Mouse (Mus musculus): ENCODE measurements around the gene Rac3. TPM values are rescaled to one million over a fixed set of nuclear protein-coding genes. Genes with fewer than 3 reads are reported as not detected.

Rac3 gene
- polyA plus RNA-seq (2012; rRNA removed): 7.0 and 10.6 TPM in 2 replicates

GRCm38 (mm10) chr11:120721124-120722066, at the start of gene Rac3:
Rac3 (plus strand) TSS chr11:120721470.

GRCm38 (mm10) chr11:120672687-120673593, 48.3 kb upstream of the Rac3 start, which contains the start of gene Aspscr1:
Aspscr1 (plus strand) TSS chr11:120672973.

GRCm38 (mm10) chr11:120713580-120714518, 7.4 kb upstream of the Rac3 start, which contains the start of the genes Cenpx and Lrrc45:
Cenpx (minus strand) TSS chr11:120713738.
Lrrc45 (plus strand) TSS chr11:120713925.

GRCm38 (mm10) chr11:120727169-120727527, 5.9 kb downstream of the Rac3 start, which contains the start of gene Dcxr:
Dcxr (minus strand) TSS chr11:120727281.

DNA sequence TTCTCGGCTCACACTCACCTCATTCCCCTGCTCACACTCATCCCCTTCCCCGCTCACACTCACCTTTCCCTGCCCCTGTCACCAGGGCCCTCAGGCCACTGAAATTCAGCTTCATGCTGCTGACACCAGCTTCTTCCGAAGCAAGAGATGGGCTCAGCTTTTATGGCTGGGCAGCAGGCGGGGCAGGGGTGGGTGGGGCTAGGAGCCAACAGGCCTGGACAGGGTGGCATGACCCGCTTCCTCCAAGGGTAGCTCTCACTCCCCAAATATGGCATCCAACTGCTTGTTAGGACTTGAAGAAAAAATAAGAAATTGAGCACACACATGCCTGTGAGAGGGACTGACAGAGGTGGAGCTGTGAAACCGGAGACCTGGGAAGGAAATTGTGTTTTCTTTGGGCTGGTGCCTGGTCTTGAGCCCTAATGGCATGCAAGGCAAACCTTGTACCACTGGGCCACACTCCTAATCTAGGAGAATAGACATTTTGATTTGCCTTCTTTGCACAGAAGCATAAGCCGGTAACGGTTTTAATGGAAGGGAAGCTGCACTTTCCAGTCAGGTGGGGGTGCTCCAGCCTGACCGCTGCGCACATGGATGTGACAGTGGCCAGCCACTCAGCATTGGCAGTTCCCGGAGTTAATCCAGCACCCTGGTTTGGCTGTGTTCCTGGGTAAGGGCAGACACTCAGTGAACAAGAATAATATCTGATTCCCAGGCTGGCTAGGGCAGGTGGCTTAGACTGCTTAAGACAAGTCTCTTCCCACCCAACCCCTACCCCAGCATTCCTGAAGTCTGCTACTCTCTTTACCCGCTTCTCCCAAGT, 10.8 kb downstream of the Rac3 start, which contains the start of gene Cbr2:
Gene Cbr2 (minus strand): TSS at position 257 of the 823 bp plus-strand sequence.

GRCm38 (mm10) chr11:120762672-120763041, 41.4 kb downstream of the Rac3 start, which contains the start of gene Hmga1b:
Hmga1b (plus strand) TSS chr11:120762794.

Other genes with a start within 250 kb of the Rac3 start
- 83.7 and 108 TPM in 2 replicates for gene Mrpl12, start 236.9 kb upstream of the Rac3 start, polyA plus RNA-seq (2012; rRNA removed)
- 158 and 235 TPM in 2 replicates for gene Slc25a10, start 229.6 kb upstream of the Rac3 start, polyA plus RNA-seq (2012; rRNA removed)
- gene Gcgr, start 190.8 kb upstream of the Rac3 start, polyA plus RNA-seq (2012; rRNA removed): 0.55 and 0.69 TPM in 2 replicates
- gene Mcrip1, start 171.7 kb upstream of the Rac3 start, polyA plus RNA-seq (2012; rRNA removed): 40.9 and 56.7 TPM in 2 replicates
- gene Ppp1r27, start 170.3 kb upstream of the Rac3 start, polyA plus RNA-seq (2012; rRNA removed): 1.6 and 1.8 TPM in 2 replicates
- gene P4hb, start 148.2 kb upstream of the Rac3 start, polyA plus RNA-seq (2012; rRNA removed): 153 and 166 TPM in 2 replicates
- gene Arhgdia, start 139.8 kb upstream of the Rac3 start, polyA plus RNA-seq (2012; rRNA removed): 426 and 509 TPM in 2 replicates
- 5.8 and 8.6 TPM in 2 replicates for gene Alyref, start 123.1 kb upstream of the Rac3 start, polyA plus RNA-seq (2012; rRNA removed)
- 72.4 and 94.8 TPM in 2 replicates for gene Anapc11, start 123.0 kb upstream of the Rac3 start, polyA plus RNA-seq (2012; rRNA removed)
- gene Npb, start 113.0 kb upstream of the Rac3 start, polyA plus RNA-seq (2012; rRNA removed): 58.0 and 94.3 TPM in 2 replicates
- 138 and 161 TPM in 2 replicates for gene Pcyt2, start 103.5 kb upstream of the Rac3 start, polyA plus RNA-seq (2012; rRNA removed)
- 51.2 and 54.2 TPM in 2 replicates for gene Sirt7, start 96.2 kb upstream of the Rac3 start, polyA plus RNA-seq (2012; rRNA removed)
- 21.0 and 21.3 TPM in 2 replicates for gene Mafg, start 87.9 kb upstream of the Rac3 start, polyA plus RNA-seq (2012; rRNA removed)
- 29.3 and 57.1 TPM in 2 replicates for gene Pycr1, start 77.7 kb upstream of the Rac3 start, polyA plus RNA-seq (2012; rRNA removed)
- 0.97 and 1.2 TPM in 2 replicates for gene Myadml2, start 73.3 kb upstream of the Rac3 start, polyA plus RNA-seq (2012; rRNA removed)
- gene Notum, start 60.3 kb upstream of the Rac3 start, polyA plus RNA-seq (2012; rRNA removed): 1.1 and 1.4 TPM in 2 replicates
- 70.2 and 73.5 TPM in 2 replicates for gene Aspscr1, start 48.5 kb upstream of the Rac3 start, polyA plus RNA-seq (2012; rRNA removed)
- 41.1 and 48.0 TPM in 2 replicates for gene Cenpx, start 7.7 kb upstream of the Rac3 start, polyA plus RNA-seq (2012; rRNA removed)
- gene Lrrc45, start 7.5 kb upstream of the Rac3 start, polyA plus RNA-seq (2012; rRNA removed): 13.7 and 15.6 TPM in 2 replicates
- gene Dcxr, start 5.8 kb downstream of the Rac3 start, polyA plus RNA-seq (2012; rRNA removed): 54.6 and 59.7 TPM in 2 replicates
- 69.9 and 82.3 TPM in 2 replicates for gene Cbr2, start 10.6 kb downstream of the Rac3 start, polyA plus RNA-seq (2012; rRNA removed)
- gene Hmga1b, start 41.3 kb downstream of the Rac3 start, polyA plus RNA-seq (2012; rRNA removed): 0.87 and 18.1 TPM in 2 replicates
- gene Rfng, start 62.7 kb downstream of the Rac3 start, polyA plus RNA-seq (2012; rRNA removed): 36.8 and 56.8 TPM in 2 replicates
- gene Gps1, start 62.8 kb downstream of the Rac3 start, polyA plus RNA-seq (2012; rRNA removed): 65.1 and 81.6 TPM in 2 replicates
- 16.7 and 20.0 TPM in 2 replicates for gene Dus1l, start 74.9 kb downstream of the Rac3 start, polyA plus RNA-seq (2012; rRNA removed)
- 320 and 400 TPM in 2 replicates for gene Fasn, start 103.1 kb downstream of the Rac3 start, polyA plus RNA-seq (2012; rRNA removed)
- 0.17 and 0.57 TPM in 2 replicates for gene Ccdc57, start 211.4 kb downstream of the Rac3 start, polyA plus RNA-seq (2012; rRNA removed)
- gene Slc16a3, start 227.0 kb downstream of the Rac3 start, polyA plus RNA-seq (2012; rRNA removed): 7.7 and 11.7 TPM in 2 replicates